Mouse (Mus musculus): Measurements from ENCODE around the gene Ubr4. TPM values are rescaled to one million over a fixed set of nuclear protein-coding genes. Genes with fewer than 3 reads are reported as not detected.

The Ubr4 gene
- 98.9 TPM for polyA plus RNA-seq (2015; fragmentation: Illumina TruSeq; extraction: RNeasy Lipid Tissue Mini Kit (QIAGEN cat#74804); ENCODE audit: low read depth, low replicate concordance)

GRCm38 (mm10) chr4:139351931-139352711 is at the start of gene Ubr4, which contains the start of the genes Mrto4 and Emc1:
Gene Ubr4 (plus strand): TSS chr4:139352609.
Gene Mrto4 (minus strand): TSS chr4:139352576.
Gene Emc1 (plus strand): TSS chr4:139352587.

GRCm38 (mm10) chr4:139310171-139310898 is 42.1 kb upstream of the Ubr4 start, which contains the start of the genes Pqlc2 and Akr7a5:
Gene Pqlc2 (minus strand): TSS chr4:139310708.
Gene Akr7a5 (plus strand): TSS chr4:139310744.

GRCm38 (mm10) chr4:139530248-139530647 is 177.8 kb downstream of the Ubr4 start, which contains the start of gene Iffo2:
Gene Iffo2 (plus strand): TSS chr4:139530548.

Other genes with a start within 250 kb of the Ubr4 start
- gene Minos1, start 221.5 kb upstream of the Ubr4 start, polyA plus RNA-seq (2015; fragmentation: Illumina TruSeq; extraction: RNeasy Lipid Tissue Mini Kit (QIAGEN cat#74804); ENCODE audit: low read depth, low replicate concordance) = 296 TPM
- 311 TPM for gene Capzb, start 159.7 kb upstream of the Ubr4 start, polyA plus RNA-seq (2015; fragmentation: Illumina TruSeq; extraction: RNeasy Lipid Tissue Mini Kit (QIAGEN cat#74804); ENCODE audit: low read depth, low replicate concordance)
- gene Pqlc2, start 41.9 kb upstream of the Ubr4 start, polyA plus RNA-seq (2015; fragmentation: Illumina TruSeq; extraction: RNeasy Lipid Tissue Mini Kit (QIAGEN cat#74804); ENCODE audit: low read depth, low replicate concordance) = 9.3 TPM
- 29.8 TPM for gene Akr7a5, start 41.9 kb upstream of the Ubr4 start, polyA plus RNA-seq (2015; fragmentation: Illumina TruSeq; extraction: RNeasy Lipid Tissue Mini Kit (QIAGEN cat#74804); ENCODE audit: low read depth, low replicate concordance)
- 61.6 TPM for gene Mrto4, start within 50 bp of the Ubr4 start, polyA plus RNA-seq (2015; fragmentation: Illumina TruSeq; extraction: RNeasy Lipid Tissue Mini Kit (QIAGEN cat#74804); ENCODE audit: low read depth, low replicate concordance)
- gene Emc1, start within 50 bp of the Ubr4 start, polyA plus RNA-seq (2015; fragmentation: Illumina TruSeq; extraction: RNeasy Lipid Tissue Mini Kit (QIAGEN cat#74804); ENCODE audit: low read depth, low replicate concordance) = 37.2 TPM
- 9.2 TPM for gene Iffo2, start 177.9 kb downstream of the Ubr4 start, polyA plus RNA-seq (2015; fragmentation: Illumina TruSeq; extraction: RNeasy Lipid Tissue Mini Kit (QIAGEN cat#74804); ENCODE audit: low read depth, low replicate concordance)

All from brain, adult 10 weeks (tissue).